Mouse (Mus musculus) CH12.LX (cell line): ENCODE data around the gene Gm37240. TPM values are rescaled to one million over a fixed set of nuclear protein-coding genes. Genes with fewer than 3 reads are reported as not detected.

ENCODE experiments used
- DNase-seq: peaks from one replicate; pipeline ENCODE4 v3.0.0-alpha.2; 2013; ENCODE audit errors: extremely low read depth
- H3K27ac ChIP-seq: 2 replicates; pipeline ENCODE4 v1.5.1; 2012; ENCODE audit warnings: low read depth, mild to moderate bottlenecking, control low read depth, moderate library complexity; ENCODE audit not compliant: insufficient read depth
- H3K27me3 ChIP-seq: replicated peaks from 2 replicates; pipeline ENCODE3; 2012; ENCODE audit warnings: inconsistent platforms
- H3K36me3 ChIP-seq, 2 experiments: replicated peaks in 1 of 2; 2 replicates each; pipeline versions ENCODE3 to v1.6.1; 2012; ENCODE audit warnings: inconsistent platforms in 1 of 2, low read length in 1 of 2, mild to moderate bottlenecking in 1 of 2, mixed read lengths in 1 of 2, moderate library complexity in 1 of 2; ENCODE audit not compliant: control insufficient read depth in 1 of 2, insufficient read depth in 1 of 2
- H3K4me1 ChIP-seq, 2 experiments: 2 replicates each; pipeline ENCODE4 v1.6.1; 2012; ENCODE audit warnings: inconsistent platforms in 1 of 2, moderate library complexity in 1 of 2; ENCODE audit not compliant: insufficient read depth in 2 of 2, control insufficient read depth in 1 of 2
- H3K4me2 ChIP-seq: 2 replicates; pipeline ENCODE4 v1.6.1; 2012; ENCODE audit warnings: low read depth, mild to moderate bottlenecking, control low read depth; ENCODE audit not compliant: poor library complexity, insufficient read depth, severe bottlenecking
- H3K4me3 ChIP-seq, 3 experiments: fragments of 150-350 bp in 1 of 3; sonication (generic) in 1 of 3; replicated peaks in 1 of 3; 2 replicates each; pipeline versions ENCODE3 to v1.5.1; 2011 to 2012; ENCODE audit warnings: low read depth in 2 of 3, low read length in 2 of 3, mild to moderate bottlenecking in 2 of 3, moderate library complexity in 2 of 3, control low read depth in 1 of 3, improper control_type of control experiment in 1 of 3, inconsistent platforms in 1 of 3, mixed read lengths in 1 of 3; ENCODE audit not compliant: poor library complexity in 1 of 3
- H3K79me2 ChIP-seq: replicated peaks from 2 replicates; pipeline ENCODE4 v1.6.1; 2012; ENCODE audit warnings: mild to moderate bottlenecking, moderate library complexity; ENCODE audit not compliant: control insufficient read depth, poor library complexity, insufficient read depth, severe bottlenecking; ENCODE audit errors: extremely low read depth
- H3K9ac ChIP-seq: 2 replicates; pipeline ENCODE4 v1.6.1; 2012; ENCODE audit warnings: low read depth, mild to moderate bottlenecking, control low read depth, moderate library complexity; ENCODE audit not compliant: insufficient read depth
- H3K9me3 ChIP-seq: replicated peaks from 2 replicates; pipeline ENCODE3; 2012; ENCODE audit warnings: low read length, inconsistent platforms, mixed read lengths
- BHLHE40 ChIP-seq: IDR thresholded peaks from 2 replicates; pipeline ENCODE4 v1.6.1; 2011; ENCODE audit warnings: mild to moderate bottlenecking, low read depth, low read length, improper control_type of control experiment
- EP300 ChIP-seq: IDR thresholded peaks from 2 replicates; pipeline ENCODE4 v1.6.1; 2011; ENCODE audit warnings: low read length, improper control_type of control experiment
- GABPA ChIP-seq: IDR thresholded peaks from 2 replicates; pipeline ENCODE4 v1.6.1; 2012; ENCODE audit warnings: low read depth, low read length, improper control_type of control experiment, inconsistent platforms; ENCODE audit not compliant: insufficient replicate concordance
- IRF4 ChIP-seq: IDR thresholded peaks from 2 replicates; pipeline ENCODE4 v1.6.1; 2014; ENCODE audit warnings: low read depth, mild to moderate bottlenecking, inconsistent platforms, low read length, improper control_type of control experiment
- KAT2A ChIP-seq: IDR thresholded peaks from 2 replicates; pipeline ENCODE4 v1.6.1; 2012; ENCODE audit warnings: low read length, improper control_type of control experiment, inconsistent platforms; ENCODE audit not compliant: insufficient replicate concordance
- MEF2A ChIP-seq: IDR thresholded peaks from 2 replicates; pipeline ENCODE4 v1.6.1; 2014; ENCODE audit warnings: low read depth, mild to moderate bottlenecking, inconsistent platforms, low read length, improper control_type of control experiment, borderline replicate concordance
- MYC ChIP-seq: IDR thresholded peaks from 2 replicates; pipeline ENCODE4 v1.6.1; 2011; ENCODE audit warnings: low read depth, mild to moderate bottlenecking, improper control_type of control experiment, low read length
- POLR2AphosphoS2 ChIP-seq: IDR thresholded peaks from 2 replicates; pipeline ENCODE4 v1.6.1; 2011; ENCODE audit warnings: low read depth, low read length, improper control_type of control experiment
- RCOR1 ChIP-seq: conservative IDR thresholded peaks from 2 replicates; pipeline ENCODE4 v1.6.1; 2012; ENCODE audit warnings: low read depth, mild to moderate bottlenecking, inconsistent platforms, low read length, improper control_type of control experiment
- SMC3 ChIP-seq: IDR thresholded peaks from 2 replicates; pipeline ENCODE4 v1.6.1; 2011; ENCODE audit warnings: low read depth, low read length, improper control_type of control experiment
- TCF12 ChIP-seq: IDR thresholded peaks from 2 replicates; pipeline ENCODE4 v1.6.1; 2014; ENCODE audit warnings: low read depth, mild to moderate bottlenecking, inconsistent platforms, low read length, improper control_type of control experiment
- UBTF ChIP-seq: IDR thresholded peaks from 2 replicates; pipeline ENCODE4 v1.6.1; 2012; ENCODE audit warnings: low read depth, mild to moderate bottlenecking, inconsistent platforms, low read length, improper control_type of control experiment, moderate library complexity
- ZC3H11A ChIP-seq: IDR thresholded peaks from 2 replicates; pipeline ENCODE4 v1.6.1; 2012; ENCODE audit warnings: low read depth, mild to moderate bottlenecking, inconsistent platforms, low read length, improper control_type of control experiment
- dilution Hi-C: fragments of 300-500 bp; cut with MboI; formaldehyde crosslinking; loops from 2 replicates; pipeline ENCODE4 v1.14.3; 2020; ENCODE audit warnings: low sequenced_read_pairs; ENCODE audit not compliant: extremely low pct_unique_long_range_greater_than_20kb, extremely low pct_ligation_motif_present
- in situ Hi-C: fragments of 300-500 bp; cut with MboI; formaldehyde crosslinking; loops from 3 replicates; pipeline ENCODE4 v1.14.3; 2019; ENCODE audit warnings: low sequenced_read_pairs, low pct_ligation_motif_present, low pct_unique_long_range_greater_than_20kb, mixed read lengths
- polyA plus RNA-seq: library from polyadenylated mRNA; unstranded; fragments of >175 nt; gene quantifications from 2 replicates; pipeline ENCODE4 v1.2.1, GENCODE M21; 2012; ENCODE audit warnings: low read depth; ENCODE audit not compliant: insufficient read length
- total RNA-seq, 2 experiments: library from RNA; depleted of rRNA; stranded (reverse); fragments of 300-350 nt in 1 of 2; fragments of >200 nt in 1 of 2; gene quantifications; 2 replicates each; pipeline ENCODE4 v1.2.3; 2012 to 2014

The Gm37240 gene
- total and polyA plus RNA-seq, 3 experiments: 0.08 to 0.19 (median 0.14) TPM

DNA sequence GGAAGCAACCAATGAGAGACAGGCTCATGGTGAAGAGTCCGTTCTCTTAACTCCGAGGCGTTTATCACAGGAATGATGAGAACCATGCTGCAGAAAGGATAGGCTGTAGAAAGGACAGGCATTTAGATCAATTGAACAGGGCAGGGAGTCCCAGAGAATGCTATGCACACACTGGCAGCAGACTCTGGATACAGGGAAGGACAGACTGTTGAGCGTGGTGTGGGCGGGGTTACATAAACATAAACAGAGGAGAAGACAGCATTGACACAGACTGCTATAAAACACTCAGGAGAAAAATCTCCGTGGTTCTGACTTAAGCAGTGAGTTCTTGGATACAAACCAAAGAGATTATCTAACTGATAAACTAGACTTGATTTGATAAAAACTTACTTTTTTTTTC is 703.2 kb downstream of the Gm37240 start:
- dilution Hi-C loops: no loop called here
- no peaks in the 10 kb centered on the region for H3K27me3 ChIP-seq
- in situ Hi-C loops: no loop called here
- TF ChIP-seq EP300: no peak
- no peak for TF ChIP-seq KAT2A
- TF ChIP-seq GABPA: no peak
- TF ChIP-seq IRF4: no peak
- TF ChIP-seq ZC3H11A: no peak
- TF ChIP-seq POLR2AphosphoS2: no peak
- TF ChIP-seq, all 38 proteins: peak for 0
- H3K9me3 ChIP-seq: no peaks in the 10 kb centered on the region
- H3K27ac ChIP-seq: no peak overlapping the region
- H3K9ac ChIP-seq: no peak overlapping the region
- H3K4me2 ChIP-seq: no peak overlapping the region; the same call in 1 of the 2 replicates
- no peak for DNase-seq
- peaks cover 2 to 9% of the 10 kb centered on the region in 2 experiments; a peak in 1 of 4 replicates for H3K4me1 ChIP-seq
- no peaks in the 10 kb centered on the region for H3K79me2 ChIP-seq
- H3K36me3 ChIP-seq: no peaks in the 10 kb centered on the region
- H3K4me3 ChIP-seq: no peak overlapping the region

DNA sequence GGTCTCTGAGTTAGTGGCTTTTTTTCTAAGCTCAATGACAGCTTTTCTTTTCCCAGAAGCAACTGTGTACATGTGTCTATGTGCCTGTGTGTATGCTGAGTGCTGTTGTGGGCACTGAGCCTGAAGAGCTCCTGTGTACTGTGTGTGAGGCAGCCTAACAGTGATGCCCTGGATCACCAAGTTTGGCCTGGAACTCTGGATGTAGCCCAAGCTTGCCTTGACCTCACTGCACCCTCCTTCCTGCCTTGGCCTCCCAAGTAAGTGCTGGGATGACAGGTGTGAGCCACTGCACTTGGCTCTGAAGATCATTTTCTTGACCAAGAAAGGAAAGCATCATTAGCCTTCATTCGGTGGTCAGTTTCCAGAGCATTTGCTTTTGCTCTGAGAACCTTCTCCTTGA is 710.6 kb downstream of the Gm37240 start:
- DNase-seq: no peak
- no peaks in the 10 kb centered on the region for H3K4me1 ChIP-seq
- no peak overlapping the region for H3K4me2 ChIP-seq
- H3K79me2 ChIP-seq: no peaks in the 10 kb centered on the region
- in situ Hi-C loops: no loop called here
- H3K36me3 ChIP-seq: no peaks in the 10 kb centered on the region
- H3K9ac ChIP-seq: no peak overlapping the region
- H3K27me3 ChIP-seq: no peaks in the 10 kb centered on the region
- H3K27ac ChIP-seq: no peak overlapping the region
- TF ChIP-seq BHLHE40: no peak
- no peak for TF ChIP-seq RCOR1
- no peak for TF ChIP-seq MEF2A
- no peak for TF ChIP-seq UBTF
- TF ChIP-seq TCF12: no peak
- TF ChIP-seq POLR2AphosphoS2: no peak
- no peak for TF ChIP-seq ZC3H11A
- TF ChIP-seq MYC: no peak
- no peak overlapping the region for H3K4me3 ChIP-seq
- no peaks in the 10 kb centered on the region for H3K9me3 ChIP-seq
- dilution Hi-C loops: no loop called here

DNA sequence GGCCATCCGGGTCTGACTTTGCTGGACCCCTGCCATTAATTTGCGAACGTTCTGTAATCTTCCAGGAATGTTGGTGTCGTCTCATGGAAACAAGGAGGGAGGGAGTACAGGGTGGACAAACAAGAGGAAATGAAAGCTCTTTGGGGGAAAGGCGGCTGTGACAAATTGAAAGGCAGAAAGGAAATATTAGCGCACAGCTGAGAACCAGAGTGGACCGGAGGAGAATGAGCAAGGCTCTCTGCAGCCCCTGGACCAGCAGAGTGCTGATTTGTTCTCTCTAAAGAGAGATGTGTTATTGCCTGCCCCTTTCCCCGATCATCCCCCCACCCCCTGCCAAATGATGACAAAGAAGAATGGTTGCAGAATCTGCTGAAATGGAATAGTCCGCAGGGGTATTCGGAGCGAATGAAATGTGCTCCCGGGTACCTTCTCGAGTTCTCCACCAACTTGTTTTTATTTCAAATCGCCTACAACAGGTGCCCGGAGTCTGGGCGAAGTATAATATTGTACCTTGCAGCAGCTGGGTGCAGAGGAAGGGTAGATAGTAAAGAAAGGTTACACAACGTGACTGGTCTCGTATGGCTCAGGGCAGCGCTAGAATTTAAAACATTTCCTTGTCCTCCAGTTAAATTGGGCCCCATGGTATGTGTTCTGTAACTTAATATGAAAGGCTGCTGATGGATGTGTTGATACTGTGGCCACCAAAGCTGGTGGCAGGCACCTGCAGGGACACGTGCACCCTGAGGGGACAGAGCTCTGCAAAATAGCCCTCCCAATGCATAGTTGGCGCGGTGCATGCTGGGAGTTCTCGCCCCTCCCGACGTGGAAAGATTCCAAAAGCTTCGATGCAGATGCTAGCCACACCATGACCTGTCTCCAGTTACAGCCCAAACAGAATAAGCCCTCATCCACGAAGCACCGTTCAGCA is 712.5 kb downstream of the Gm37240 start:
- in situ Hi-C loops: no loop called here
- no peaks in the 10 kb centered on the region for H3K4me1 ChIP-seq
- no peak overlapping the region for H3K27ac ChIP-seq
- no peaks in the 10 kb centered on the region for H3K9me3 ChIP-seq
- H3K79me2 ChIP-seq: no peaks in the 10 kb centered on the region
- no peaks in the 10 kb centered on the region for H3K36me3 ChIP-seq
- dilution Hi-C loops: no loop called here
- no peak for DNase-seq
- no peak overlapping the region for H3K4me2 ChIP-seq
- no peak for TF ChIP-seq SMC3
- H3K4me3 ChIP-seq: no peak overlapping the region
- no peaks in the 10 kb centered on the region for H3K27me3 ChIP-seq
- no peak overlapping the region for H3K9ac ChIP-seq
